Mouse (Mus musculus) embryonic facial prominence, embryonic 11.5 days (tissue): ENCODE measurements around the gene Kras. TPM values are rescaled to one million over a fixed set of nuclear protein-coding genes. Genes with fewer than 3 reads are reported as not detected.

ENCODE experiments used
- ATAC-seq: fragments of 200-750 bp; cut with Nextera tagmentation; replicated peaks from 2 replicates; pipeline ENCODE4 v1.8.0; 2017; ENCODE audit warnings: low read depth; ENCODE audit not compliant: insufficient number of reproducible peaks, low FRiP score, low TSS enrichment
- DNase-seq: peaks from one replicate; pipeline ENCODE4 v3.0.0-alpha.2; 2015; ENCODE audit warnings: low spot score
- H3K27ac ChIP-seq: fragments of 300-500 bp; sonication (generic); replicated peaks from 2 replicates; pipeline ENCODE4 v1.5.1; 2014; ENCODE audit warnings: mild to moderate bottlenecking, low read depth, low read length, control low read depth
- H3K27me3 ChIP-seq: fragments of 300-500 bp; sonication (generic); 2 replicates; pipeline ENCODE4 v1.6.1; 2014; ENCODE audit warnings: mild to moderate bottlenecking, low read length, moderate library complexity, mixed read lengths; ENCODE audit not compliant: control insufficient read depth, insufficient read depth
- H3K36me3 ChIP-seq: fragments of 300-500 bp; sonication (generic); replicated peaks from 2 replicates; pipeline ENCODE4 v1.6.1; 2014; ENCODE audit warnings: low read depth, mild to moderate bottlenecking, low read length, moderate library complexity, mixed read lengths; ENCODE audit not compliant: control insufficient read depth, insufficient read depth
- H3K4me1 ChIP-seq: fragments of 300-500 bp; sonication (generic); 2 replicates; pipeline ENCODE4 v1.6.1; 2014; ENCODE audit warnings: low read length, mixed read lengths; ENCODE audit not compliant: control insufficient read depth, insufficient read depth
- H3K4me2 ChIP-seq: fragments of 300-500 bp; sonication (generic); 2 replicates; pipeline ENCODE4 v1.6.1; 2014; ENCODE audit warnings: low read depth, mild to moderate bottlenecking, control low read depth, low read length, moderate library complexity
- H3K4me3 ChIP-seq: fragments of 300-500 bp; sonication (generic); 2 replicates; pipeline ENCODE4 v1.5.1; 2014; ENCODE audit warnings: low read depth, low read length, control low read depth
- H3K9ac ChIP-seq: fragments of 300-500 bp; sonication (generic); replicated peaks from 2 replicates; pipeline ENCODE4 v1.6.1; 2014; ENCODE audit warnings: mild to moderate bottlenecking, control low read depth, low read length
- H3K9me3 ChIP-seq: fragments of 300-500 bp; sonication (generic); replicated peaks from 2 replicates; pipeline ENCODE4 v1.6.1; 2016; ENCODE audit warnings: mild to moderate bottlenecking, low read length, inconsistent platforms, mixed read lengths; ENCODE audit not compliant: control insufficient read depth
- WGBS: fragments of 180-500 bp; shearing (Covaris S2); extraction: QIAGEN DNeasy Blood & Tissue Kit; methylation state at CpG from one replicate; pipeline ENCODE4 v1.1.7; 2014; 5-methylcytosine and 5-hydroxymethylcytosine counted together
- polyA plus RNA-seq: library from polyadenylated mRNA; unstranded; fragments of >200 nt; fragmentation: Nextera tagmentation; extraction: Ambion mirVana; gene quantifications from 2 replicates; pipeline ENCODE4 v1.2.1, GENCODE M21; 2014

The Kras gene
- polyA plus RNA-seq, 1 experiment from 2014 or later: 116 TPM

- Histone ChIP-seq H3K4me3 (no peak overlapping the region), H3K27ac (no peak overlapping the region), H3K36me3 (no peaks in the 10 kb centered on the region), H3K4me2 (no peak overlapping the region), H3K27me3 (no peaks in the 10 kb centered on the region), H3K4me1 (no peaks in the 10 kb centered on the region), H3K9me3 (no peaks in the 10 kb centered on the region), H3K9ac (no peak overlapping the region)
- 90% methylated on average over 6 of the region's 6 CpGs for WGBS
- ATAC-seq (no peak), DNase-seq (no peak)
Observed at GRCm38 (mm10) chr6:145240285-145240684, 9.8 kb downstream of the Kras start.

- Histone ChIP-seq H3K27me3 (no peaks in the 10 kb centered on the region), H3K4me3 (no peak overlapping the region), H3K27ac (no peak overlapping the region), H3K4me2 (no peak overlapping the region), H3K9ac (no peak overlapping the region), H3K4me1 (no peaks in the 10 kb centered on the region), H3K36me3 (no peaks in the 10 kb centered on the region), H3K9me3 (no peaks in the 10 kb centered on the region)
- DNase-seq (no peak), ATAC-seq (no peak)
- 79% methylated on average over 4 of the region's 4 CpGs for WGBS
Observed at GRCm38 (mm10) chr6:145237148-145237547, 12.9 kb downstream of the Kras start.

GRCm38 (mm10) chr6:145235367-145235766 is 14.7 kb downstream of the Kras start:
- no peak overlapping the region for H3K4me3 ChIP-seq
- no peaks in the 10 kb centered on the region for H3K4me1 ChIP-seq
- no peaks in the 10 kb centered on the region for H3K27me3 ChIP-seq
- DNase-seq: no peak
- 88% methylated on average over 6 of the region's 6 CpGs for WGBS
- ATAC-seq: no peak
- H3K9ac ChIP-seq: no peak overlapping the region
- no peak overlapping the region for H3K27ac ChIP-seq
- H3K4me2 ChIP-seq: no peak overlapping the region
- H3K36me3 ChIP-seq: no peaks in the 10 kb centered on the region; the same call in 1 of the 2 replicates
- H3K9me3 ChIP-seq: no peaks in the 10 kb centered on the region

GRCm38 (mm10) chr6:145234391-145234790 is 15.6 kb downstream of the Kras start:
- Histone ChIP-seq H3K4me3 (no peak overlapping the region), H3K4me2 (no peak overlapping the region), H3K9ac (no peak overlapping the region), H3K27ac (no peak overlapping the region), H3K36me3 (no peaks in the 10 kb centered on the region; the same call in 1 of the 2 replicates), H3K4me1 (no peaks in the 10 kb centered on the region), H3K27me3 (no peaks in the 10 kb centered on the region), H3K9me3 (no peaks in the 10 kb centered on the region)
- 88% methylated on average over 1 of the region's 1 CpGs for WGBS
- DNase-seq (no peak), ATAC-seq (no peak)

- Histone ChIP-seq H3K4me3 (no peak overlapping the region), H3K27me3 (no peaks in the 10 kb centered on the region), H3K27ac (no peak overlapping the region), H3K4me2 (no peak overlapping the region), H3K9me3 (no peaks in the 10 kb centered on the region), H3K9ac (no peak overlapping the region), H3K4me1 (no peaks in the 10 kb centered on the region), H3K36me3 (no peaks in the 10 kb centered on the region; the same call in 1 of the 2 replicates)
- DNase-seq: no peak
- no peak for ATAC-seq
- WGBS: 96% methylated on average over 3 of the region's 3 CpGs
Observed at GRCm38 (mm10) chr6:145226296-145226695, 23.7 kb downstream of the Kras start.

GRCm38 (mm10) chr6:145224246-145224645 is 25.8 kb downstream of the Kras start:
- no peak overlapping the region for H3K4me2 ChIP-seq
- no peak for ATAC-seq
- 93% methylated on average over 6 of the region's 6 CpGs for WGBS
- H3K4me1 ChIP-seq: no peaks in the 10 kb centered on the region
- DNase-seq: no peak
- no peak overlapping the region for H3K9ac ChIP-seq
- no peaks in the 10 kb centered on the region; the same call in none of the 2 replicates for H3K36me3 ChIP-seq
- H3K27ac ChIP-seq: no peak overlapping the region
- no peaks in the 10 kb centered on the region for H3K27me3 ChIP-seq
- no peak overlapping the region for H3K4me3 ChIP-seq
- no peaks in the 10 kb centered on the region for H3K9me3 ChIP-seq

- H3K27me3 ChIP-seq: no peaks in the 10 kb centered on the region
- no peak overlapping the region for H3K4me3 ChIP-seq
- no peaks in the 10 kb centered on the region; the same call in none of the 2 replicates for H3K36me3 ChIP-seq
- no peaks in the 10 kb centered on the region for H3K4me1 ChIP-seq
- no peaks in the 10 kb centered on the region for H3K9me3 ChIP-seq
- no peak overlapping the region for H3K4me2 ChIP-seq
- ATAC-seq (no peak), DNase-seq (no peak)
- no peak overlapping the region for H3K9ac ChIP-seq
- WGBS: 93% methylated on average over 3 of the region's 3 CpGs
- H3K27ac ChIP-seq: no peak overlapping the region
Observed at GRCm38 (mm10) chr6:145215826-145216225, 34.2 kb downstream of the Kras start.

- no peak overlapping the region for H3K4me2 ChIP-seq
- no peak overlapping the region for H3K4me3 ChIP-seq
- WGBS: 86% methylated on average over 2 of the region's 2 CpGs
- no peak overlapping the region for H3K27ac ChIP-seq
- no peaks in the 10 kb centered on the region for H3K9me3 ChIP-seq
- DNase-seq (no peak), ATAC-seq (no peak)
- no peaks in the 10 kb centered on the region for H3K27me3 ChIP-seq
- H3K4me1 ChIP-seq: no peaks in the 10 kb centered on the region
- no peak overlapping the region for H3K9ac ChIP-seq
- H3K36me3 ChIP-seq: no peaks in the 10 kb centered on the region; the same call in 1 of the 2 replicates
Observed at GRCm38 (mm10) chr6:145213916-145214315, 36.1 kb downstream of the Kras start.
